Mouse (Mus musculus) adrenal gland, postnatal 36 days (tissue): Measurements from ENCODE around the gene Sema5a. TPM values are rescaled to one million over a fixed set of nuclear protein-coding genes. Genes with fewer than 3 reads are reported as not detected.
A peak's percentile ranks its signal among the peaks of the same experiment; 100 is the strongest.

Experiments
- DNase-seq, 2 experiments: peaks; one replicate each; pipeline ENCODE4 v3.0.0; 2021; ENCODE audit warnings: mixed read lengths in 1 of 2
- total RNA-seq, 2 experiments: library from RNA; stranded (reverse); gene quantifications; 2 replicates each; pipeline ENCODE4 v1.2.3; 2021

The Sema5a gene
- total RNA-seq, 2 experiments from 2014 or later, result 16.0 to 23.2 TPM

GRCm38 (mm10) chr15:32356805-32357204, 112.2 kb downstream of the Sema5a start:
- DNase-seq, result no peak

- no peak for DNase-seq
Observed at GRCm38 (mm10) chr15:32367841-32368240, 123.2 kb downstream of the Sema5a start.

- no peak for DNase-seq
Observed at GRCm38 (mm10) chr15:32370914-32371313, 126.3 kb downstream of the Sema5a start.

- DNase-seq, result no peak
Observed at GRCm38 (mm10) chr15:32371385-32371784, 126.8 kb downstream of the Sema5a start.

GRCm38 (mm10) chr15:32376326-32376725, 131.7 kb downstream of the Sema5a start:
- no peak for DNase-seq

- DNase-seq, result no peak
Observed at GRCm38 (mm10) chr15:32377781-32378180, 133.2 kb downstream of the Sema5a start.

GRCm38 (mm10) chr15:32380311-32380710, 135.7 kb downstream of the Sema5a start:
- no peak for DNase-seq

- no peak for DNase-seq
Observed at GRCm38 (mm10) chr15:32382930-32383481, 138.4 kb downstream of the Sema5a start.

GRCm38 (mm10) chr15:32396241-32396890, 151.8 kb downstream of the Sema5a start:
- DNase-seq, result no peak

GRCm38 (mm10) chr15:32397064-32397463, 152.5 kb downstream of the Sema5a start:
- DNase-seq, result no peak

GRCm38 (mm10) chr15:32398721-32399120, 154.1 kb downstream of the Sema5a start:
- DNase-seq, result no peak

GRCm38 (mm10) chr15:32401909-32402527, 157.4 kb downstream of the Sema5a start:
- DNase-seq, result no peak

GRCm38 (mm10) chr15:32403321-32403720, 158.7 kb downstream of the Sema5a start:
- no peak for DNase-seq

- no peak for DNase-seq
Observed at GRCm38 (mm10) chr15:32406436-32406835, 161.8 kb downstream of the Sema5a start.

- no peak for DNase-seq
Observed at GRCm38 (mm10) chr15:32407766-32408165, 163.2 kb downstream of the Sema5a start.

- DNase-seq, result no peak
Observed at GRCm38 (mm10) chr15:32416291-32416690, 171.7 kb downstream of the Sema5a start.

GRCm38 (mm10) chr15:32422631-32423030, 178.0 kb downstream of the Sema5a start:
- DNase-seq, result peak; percentile 48 to 51

GRCm38 (mm10) chr15:32423061-32423460, 178.5 kb downstream of the Sema5a start:
- DNase-seq, result no peak

- DNase-seq, result no peak
Observed at GRCm38 (mm10) chr15:32427188-32427924, 182.7 kb downstream of the Sema5a start.

- DNase-seq, result no peak
Observed at GRCm38 (mm10) chr15:32432927-32433832, 188.6 kb downstream of the Sema5a start.

GRCm38 (mm10) chr15:32433833-32434155, 189.2 kb downstream of the Sema5a start:
- no peak for DNase-seq

- no peak for DNase-seq
Observed at GRCm38 (mm10) chr15:32434274-32434673, 189.7 kb downstream of the Sema5a start.
